Comparison of ENCODE assay signal across 8 mouse cellular contexts in the genomic region with DNA sequence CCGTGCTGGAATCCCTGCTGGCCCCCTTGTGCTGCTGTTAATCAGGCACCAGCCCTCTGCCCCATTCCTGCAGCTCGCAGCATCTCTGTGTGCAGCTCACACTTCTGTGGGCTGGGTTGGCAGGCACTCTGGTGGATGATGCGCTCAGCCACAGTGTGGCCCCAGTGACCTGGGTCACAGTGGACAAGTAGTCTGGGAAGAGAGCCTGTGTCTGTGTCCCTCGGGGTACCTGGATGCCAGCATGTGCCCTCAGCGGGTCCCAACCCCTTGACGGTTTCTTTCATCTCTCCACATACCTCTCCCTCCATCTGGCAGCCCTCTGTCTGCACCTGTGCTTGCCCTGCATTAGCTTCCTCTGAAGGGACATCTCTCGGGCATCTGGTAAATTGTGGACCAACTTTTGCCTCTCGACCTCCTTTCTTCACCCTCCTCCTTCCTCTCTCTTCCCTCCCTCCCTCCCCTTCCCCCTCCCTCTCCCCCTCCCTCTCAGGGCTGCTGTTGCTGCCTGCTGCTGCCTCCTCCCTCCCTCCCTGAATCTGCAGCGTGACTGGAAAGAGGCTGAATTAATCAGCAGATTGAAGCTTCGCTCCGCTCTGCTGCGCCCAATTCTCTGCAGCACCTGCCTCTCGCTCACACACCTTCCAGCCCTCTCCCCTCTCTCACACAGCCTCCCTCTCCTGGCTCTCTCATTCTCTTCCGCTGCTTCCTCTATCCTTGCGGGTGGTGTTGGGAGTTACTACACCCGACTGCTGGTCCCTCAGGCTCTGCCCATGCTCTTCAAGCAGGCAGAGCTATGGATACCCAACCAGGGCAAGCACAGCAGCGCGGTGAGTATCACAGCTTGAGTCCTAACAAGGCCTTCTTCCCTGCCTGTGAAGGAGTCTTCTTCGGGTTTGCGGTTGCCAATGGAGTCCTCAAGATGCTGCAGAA. TPM values are rescaled to one million over a fixed set of nuclear protein-coding genes. Genes with fewer than 3 reads are reported as not detected.
DNase-seq lines count a peak whose midpoint lies in the region; ATAC-seq and TF ChIP-seq lines count a peak whose summit lies in the region.

No protein-coding gene starts in this region.

- peak overlapping the region; percentile 33; the same call in 1 of the 2 replicates for H3K4me3 ChIP-seq in G1E (ENCODE audit: low read depth, low read length)
- H3K4me3 ChIP-seq in liver, embryonic 16.5 days (ENCODE audit: low read depth, low read length): no peak overlapping the region; the same call in 1 of the 2 replicates
- H3K4me3 ChIP-seq in small intestine, adult 2 months (ENCODE audit: low read depth, low read length): no peak overlapping the region

- peak overlapping the region; percentile 69; the same call in 1 of the 2 replicates for H3K9ac ChIP-seq in liver, embryonic 16.5 days (ENCODE audit: low read depth, low read length)

- peaks cover 80% of the 10 kb centered on the region for H3K36me3 ChIP-seq in G1E (replicated peaks)
- H3K36me3 ChIP-seq in liver, embryonic 16.5 days (ENCODE audit: control insufficient read depth, insufficient read depth): no peaks in the 10 kb centered on the region
- H3K36me3 ChIP-seq in small intestine, adult 2 months (ENCODE audit: control insufficient read depth, insufficient read depth, low read length): peaks cover under 1% of the 10 kb centered on the region; the same call in 1 of the 2 replicates

- no peak for TF ChIP-seq POLR2A in small intestine, adult 2 months (IDR thresholded peaks at IDR 0.05; ENCODE audit: low read depth, low read length)

- DNase-seq in 3T3-L1 (ENCODE audit: low read depth, low spot score) (peak; percentile 28), G1E (ENCODE audit: low spot score) (no peak)
- peak; percentile 50 to 80 for DNase-seq in frontal cortex, adult 2 months (ENCODE audit: extremely low spot score in 1 of 2, low spot score in 1 of 2)
- DNase-seq in kidney, postnatal 4 days: peak; percentile 59 to 75
- no peak for DNase-seq in thymus, postnatal 4 days

- 46% methylated on average over 20 of the region's 20 CpGs for WGBS in liver, embryonic 16.5 days (ENCODE audit: insufficient replicate concordance)
- WGBS in small intestine, adult 2 months: 47% methylated on average over 20 of the region's 20 CpGs

- peaks cover 36% of the 10 kb centered on the region for H3K4me1 ChIP-seq in G1E (ENCODE audit: insufficient read depth, low read depth, low read length)
- peaks cover 41% of the 10 kb centered on the region for H3K4me1 ChIP-seq in liver, embryonic 16.5 days (ENCODE audit: control insufficient read depth, low read depth, low read length)
- peaks cover 27% of the 10 kb centered on the region for H3K4me1 ChIP-seq in small intestine, adult 2 months (ENCODE audit: control insufficient read depth, insufficient read depth, insufficient read length, low read length)

- TF ChIP-seq CTCF in G1E (IDR thresholded peaks at IDR 0.05; ENCODE audit: low read depth, low read length): no peak
- no peak for TF ChIP-seq CTCF in small intestine, adult 2 months (IDR thresholded peaks at IDR 0.05; ENCODE audit: extremely low read depth, insufficient read length, insufficient replicate concordance, low read depth, low read length)

- ATAC-seq in G1E (ENCODE audit: extremely low read depth, insufficient number of reproducible peaks, low FRiP score, poor library complexity, severe bottlenecking): no peak
- ATAC-seq in liver, embryonic 16.5 days (ENCODE audit: low read depth): no peak
- ATAC-seq in megakaryocyte progenitor cell, adult 5-6 weeks (replicated peaks; ENCODE audit: poor library complexity): no peak

- peak overlapping the region; percentile 98 for H3K27ac ChIP-seq in liver, embryonic 16.5 days (ENCODE audit: low read length)
- H3K27ac ChIP-seq in small intestine, adult 2 months (ENCODE audit: insufficient read depth, low read depth, low read length): peak overlapping the region; percentile 99; the same call in 1 of the 2 replicates

- no peaks in the 10 kb centered on the region for H3K9me3 ChIP-seq in G1E (replicated peaks)
- no peaks in the 10 kb centered on the region for H3K9me3 ChIP-seq in liver, embryonic 16.5 days (replicated peaks; ENCODE audit: control insufficient read depth, low read length)

- no peaks in the 10 kb centered on the region for H3K27me3 ChIP-seq in G1E (ENCODE audit: insufficient read depth, low read length)
- no peaks in the 10 kb centered on the region for H3K27me3 ChIP-seq in liver, embryonic 16.5 days (ENCODE audit: control insufficient read depth, insufficient read depth, low read depth, low read length)
- H3K27me3 ChIP-seq in small intestine, adult 2 months (ENCODE audit: control insufficient read depth, insufficient read depth, low read length): no peaks in the 10 kb centered on the region

- peak overlapping the region; percentile 77 for H3K4me2 ChIP-seq in liver, embryonic 16.5 days (ENCODE audit: low read depth, low read length)

RNA-seq across cellular contexts. Expression of gene Tmem94, which starts 15.2 kb away (rescaled TPM):
- 35.9 and 67.9 TPM in 2 replicates for total RNA-seq in G1E (2014; fragmentation: Nextera tagmentation)
- 8.2 and 18.1 TPM in 2 replicates for total RNA-seq in G1E (2017)
- 53.1 and 54.9 TPM in 2 replicates for polyA plus RNA-seq in G1E (2012)
- 49.7 and 57.3 TPM in 2 replicates for polyA plus RNA-seq in frontal cortex, adult 2 months (2012; rRNA removed)
- 8.9 and 10.4 TPM in 2 replicates for polyA plus RNA-seq in liver, embryonic 16.5 days (2015; fragmentation: Nextera tagmentation; extraction: Ambion mirVana)
- 48.2 and 132 TPM in 2 replicates for polyA plus RNA-seq in small intestine, adult 2 months (2012; rRNA removed)
- 18.3 and 19.0 TPM in 2 replicates for total RNA-seq in megakaryocyte progenitor cell, adult 5-6 weeks (2015)
- total RNA-seq in megakaryocyte progenitor cell, adult 5-6 weeks (2017): 22.9 and 24.9 TPM in 2 replicates

RNA-seq across cellular contexts. Expression of gene Caskin2, which starts 33.0 kb away (rescaled TPM):
- total RNA-seq in G1E (2014; fragmentation: Nextera tagmentation): not detected in 2 replicates
- 0.17 and 0.33 TPM in 2 replicates for total RNA-seq in G1E (2017)
- 0.02 and 0.04 TPM in 2 replicates for polyA plus RNA-seq in G1E (2012)
- polyA plus RNA-seq in frontal cortex, adult 2 months (2012; rRNA removed): 25.8 and 29.3 TPM in 2 replicates
- polyA plus RNA-seq in liver, embryonic 16.5 days (2015; fragmentation: Nextera tagmentation; extraction: Ambion mirVana): 5.1 and 6.1 TPM in 2 replicates
- 26.1 and 52.6 TPM in 2 replicates for polyA plus RNA-seq in small intestine, adult 2 months (2012; rRNA removed)
- total RNA-seq in megakaryocyte progenitor cell, adult 5-6 weeks (2015): 2.7 and 4.3 TPM in 2 replicates
- total RNA-seq in megakaryocyte progenitor cell, adult 5-6 weeks (2017): 1.5 and 3.5 TPM in 2 replicates

RNA-seq across cellular contexts. Expression of gene Tsen54, which starts 34.1 kb away (rescaled TPM):
- total RNA-seq in G1E (2014; fragmentation: Nextera tagmentation) (6.2 and 6.6 TPM in 2 replicates), G1E (2017) (16.8 and 18.7 TPM in 2 replicates)
- 33.0 and 37.5 TPM in 2 replicates for polyA plus RNA-seq in G1E (2012)
- polyA plus RNA-seq in frontal cortex, adult 2 months (2012; rRNA removed): 15.6 and 16.8 TPM in 2 replicates
- polyA plus RNA-seq in liver, embryonic 16.5 days (2015; fragmentation: Nextera tagmentation; extraction: Ambion mirVana): 10.2 and 12.4 TPM in 2 replicates
- 24.3 and 40.8 TPM in 2 replicates for polyA plus RNA-seq in small intestine, adult 2 months (2012; rRNA removed)
- 4.0 and 9.0 TPM in 2 replicates for total RNA-seq in megakaryocyte progenitor cell, adult 5-6 weeks (2015)
- 10.9 and 15.0 TPM in 2 replicates for total RNA-seq in megakaryocyte progenitor cell, adult 5-6 weeks (2017)

RNA-seq across cellular contexts. Expression of gene Llgl2, which starts 43.4 kb away (rescaled TPM):
- total RNA-seq in G1E (2014; fragmentation: Nextera tagmentation) (9.3 and 10.2 TPM in 2 replicates), G1E (2017) (8.0 and 10.5 TPM in 2 replicates)
- 18.1 and 22.5 TPM in 2 replicates for polyA plus RNA-seq in G1E (2012)
- polyA plus RNA-seq in frontal cortex, adult 2 months (2012; rRNA removed): 2.8 and 3.2 TPM in 2 replicates
- polyA plus RNA-seq in liver, embryonic 16.5 days (2015; fragmentation: Nextera tagmentation; extraction: Ambion mirVana): 14.4 and 15.6 TPM in 2 replicates
- polyA plus RNA-seq in small intestine, adult 2 months (2012; rRNA removed): 140 and 268 TPM in 2 replicates
- total RNA-seq in megakaryocyte progenitor cell, adult 5-6 weeks (2015): 3.3 and 4.1 TPM in 2 replicates
- total RNA-seq in megakaryocyte progenitor cell, adult 5-6 weeks (2017): 3.0 and 4.8 TPM in 2 replicates

Comparison
In these comparisons a context has a peak if more than half of its experiments do, and no peak if none do; other contexts are left out.
1. DNase-seq: peak in 3T3-L1 (single experiment), frontal cortex, adult 2 months (2 of 2) and kidney, postnatal 4 days (2 of 2); none in G1E (single experiment) and thymus, postnatal 4 days (single experiment).